Mouse (Mus musculus): Measurements from ENCODE around the gene Wscd2. TPM values are rescaled to one million over a fixed set of nuclear protein-coding genes. Genes with fewer than 3 reads are reported as not detected.
A peak's percentile ranks its signal among the peaks of the same experiment; 100 is the strongest.

The Wscd2 gene
- total RNA-seq, 1 experiment = 2.6 TPM

DNA sequence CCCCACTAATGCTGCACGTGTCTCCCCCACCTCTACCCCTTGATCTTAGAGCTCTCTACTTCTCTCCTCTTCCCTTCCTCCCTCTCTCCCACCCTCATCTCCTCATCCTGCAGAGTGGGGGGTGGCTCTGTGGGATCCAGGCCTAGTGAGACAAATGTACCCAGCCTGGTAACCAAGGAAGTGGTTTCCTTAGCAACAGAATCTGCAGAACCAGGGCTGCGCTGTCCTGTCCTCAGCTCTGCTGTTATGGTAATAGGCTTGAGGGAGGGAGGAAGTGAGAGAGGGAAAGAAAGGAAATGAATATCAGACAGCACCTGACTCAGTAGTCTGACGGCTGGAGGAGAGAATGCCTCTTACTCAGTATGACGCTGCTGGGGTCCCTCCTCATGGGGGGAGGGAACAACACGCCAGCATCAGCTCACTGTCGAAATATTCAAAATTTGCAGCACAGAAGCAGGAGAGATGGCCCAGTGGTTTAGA lies 101.7 kb downstream of the Wscd2 start:
- in situ Hi-C loops (cut with MboI; ENCODE audit: low sequenced_read_pairs in 2 of 2, unreplicated experiment in 2 of 2) = no loop called here
- H3K9ac ChIP-seq (ENCODE audit: insufficient read depth, low read depth, low read length, poor library complexity, severe bottlenecking) = no peak overlapping the region
- no peak for DNase-seq (ENCODE audit: low read depth, low spot score)
- H3K27ac ChIP-seq (ENCODE audit: insufficient read depth, low read depth, low read length, poor library complexity, severe bottlenecking) = peak overlapping the region; percentile 77
- no peak overlapping the region for H3K4me3 ChIP-seq (ENCODE audit: insufficient read depth in 1 of 2, low read depth in 1 of 2, low read length in 2 of 2, poor library complexity in 1 of 2, severe bottlenecking in 1 of 2)
- H3K9me3 ChIP-seq (ENCODE audit: control insufficient read depth, insufficient read depth, low read depth, low read length) = no peaks in the 10 kb centered on the region
- H3K4me1 ChIP-seq (ENCODE audit: control insufficient read depth in 2 of 2, insufficient read depth in 2 of 2, low read length in 2 of 2, poor library complexity in 1 of 2) = peaks cover 9 to 53% of the 10 kb centered on the region in 2 experiments; a peak in 3 of 4 replicates
- TF ChIP-seq HCFC1 (IDR thresholded peaks at IDR 0.05; ENCODE audit: borderline replicate concordance, insufficient read depth, low read length) = no peak
- TF ChIP-seq CHD2 (IDR thresholded peaks at IDR 0.05; ENCODE audit: low read depth, low read length) = no peak
- no peak for TF ChIP-seq ZC3H11A (IDR thresholded peaks at IDR 0.05; ENCODE audit: borderline replicate concordance, low read depth, low read length)
- TF ChIP-seq ZNF384 (IDR thresholded peaks at IDR 0.05; ENCODE audit: low read depth, low read length) = no peak
- no peak for TF ChIP-seq MAFK (IDR thresholded peaks at IDR 0.05; ENCODE audit: insufficient read depth, low read depth, low read length)
- H3K36me3 ChIP-seq (ENCODE audit: control insufficient read depth, insufficient read depth, low read length, poor library complexity, severe bottlenecking) = no peaks in the 10 kb centered on the region

DNA sequence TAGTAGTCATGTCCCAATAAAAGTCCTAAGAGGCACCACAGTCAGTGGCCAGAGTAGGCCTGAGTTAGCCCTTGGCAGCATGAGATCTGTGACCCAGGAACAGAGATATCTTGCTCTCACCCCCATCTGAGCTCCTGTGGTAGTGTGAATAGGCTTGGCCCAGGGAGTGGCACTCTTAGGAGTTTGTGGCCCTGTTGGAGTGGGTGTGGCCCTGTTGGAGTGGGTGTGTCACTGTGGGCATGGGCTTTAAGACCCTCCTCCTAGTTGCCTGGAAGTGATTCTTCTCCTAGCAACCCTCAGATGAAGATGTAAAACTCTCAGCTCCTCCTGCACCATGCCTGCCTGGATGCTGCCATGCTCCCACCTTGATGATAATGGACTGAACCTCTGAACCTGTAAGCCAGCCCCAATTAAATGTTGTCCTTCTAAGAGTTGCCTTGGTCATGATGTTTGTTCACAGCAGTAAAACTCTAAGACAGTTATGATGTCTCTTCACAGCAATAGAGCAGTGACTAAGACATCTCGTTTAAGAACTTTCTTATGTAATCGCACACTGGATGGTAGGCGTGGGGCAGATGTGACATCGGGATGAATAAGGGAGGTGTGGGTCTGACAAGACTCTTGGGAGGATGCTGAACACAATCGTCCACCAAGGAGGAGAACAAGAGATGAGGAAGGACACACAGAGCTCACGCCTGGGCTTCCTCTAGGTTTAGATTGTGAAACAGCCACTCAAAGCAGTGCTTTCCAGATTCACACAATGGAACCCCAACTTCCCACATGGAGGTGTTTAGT lies 104.0 kb downstream of the Wscd2 start:
- Histone ChIP-seq H3K4me3 (ENCODE audit: insufficient read depth in 1 of 2, low read depth in 1 of 2, low read length in 2 of 2, poor library complexity in 1 of 2, severe bottlenecking in 1 of 2) (no peak overlapping the region), H3K4me1 (ENCODE audit: control insufficient read depth in 2 of 2, insufficient read depth in 2 of 2, low read length in 2 of 2, poor library complexity in 1 of 2) (peaks cover 9 to 44% of the 10 kb centered on the region in 2 experiments; a peak in 3 of 4 replicates), H3K9me3 (ENCODE audit: control insufficient read depth, insufficient read depth, low read depth, low read length) (no peaks in the 10 kb centered on the region), H3K27ac (ENCODE audit: insufficient read depth, low read depth, low read length, poor library complexity, severe bottlenecking) (peak overlapping the region; percentile 40; the same call in 1 of the 2 replicates), H3K36me3 (ENCODE audit: control insufficient read depth, insufficient read depth, low read length, poor library complexity, severe bottlenecking) (no peaks in the 10 kb centered on the region), H3K9ac (ENCODE audit: insufficient read depth, low read depth, low read length, poor library complexity, severe bottlenecking) (no peak overlapping the region)
- no peak for DNase-seq (ENCODE audit: low read depth, low spot score)
- TF ChIP-seq ZC3H11A (IDR thresholded peaks at IDR 0.05; ENCODE audit: borderline replicate concordance, low read depth, low read length) (no peak), MAFK (IDR thresholded peaks at IDR 0.05; ENCODE audit: insufficient read depth, low read depth, low read length) (no peak), ZNF384 (IDR thresholded peaks at IDR 0.05; ENCODE audit: low read depth, low read length) (no peak), CHD2 (IDR thresholded peaks at IDR 0.05; ENCODE audit: low read depth, low read length) (no peak), HCFC1 (IDR thresholded peaks at IDR 0.05; ENCODE audit: borderline replicate concordance, insufficient read depth, low read length) (no peak)
- in situ Hi-C loops (cut with MboI; ENCODE audit: low sequenced_read_pairs in 2 of 2, unreplicated experiment in 2 of 2) = no loop called here

DNA sequence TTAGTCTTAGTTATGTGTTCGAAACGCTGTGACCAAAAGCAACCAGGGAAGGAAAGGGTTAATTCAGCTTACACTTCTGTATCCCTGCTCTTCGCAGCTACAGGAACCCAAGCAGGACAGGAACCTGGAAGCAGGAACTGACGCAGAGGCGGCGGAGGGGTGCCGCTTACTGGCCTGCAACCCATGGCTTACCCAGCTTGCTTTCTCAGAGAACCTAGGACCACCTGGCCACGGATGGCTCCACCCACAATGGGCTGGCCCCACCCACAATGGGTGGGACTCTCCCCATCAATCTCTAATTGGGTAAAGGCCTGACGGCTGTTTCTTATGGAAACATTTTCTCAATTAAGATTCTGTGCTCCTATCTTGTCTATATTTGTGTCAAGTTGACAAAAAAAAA lies 106.1 kb downstream of the Wscd2 start:
- Histone ChIP-seq H3K9me3 (ENCODE audit: control insufficient read depth, insufficient read depth, low read depth, low read length) (no peaks in the 10 kb centered on the region), H3K4me1 (ENCODE audit: control insufficient read depth in 2 of 2, insufficient read depth in 2 of 2, low read length in 2 of 2, poor library complexity in 1 of 2) (peaks cover 9 to 33% of the 10 kb centered on the region in 2 experiments; a peak in 3 of 4 replicates), H3K36me3 (ENCODE audit: control insufficient read depth, insufficient read depth, low read length, poor library complexity, severe bottlenecking) (no peaks in the 10 kb centered on the region), H3K4me3 (ENCODE audit: insufficient read depth in 1 of 2, low read depth in 1 of 2, low read length in 2 of 2, poor library complexity in 1 of 2, severe bottlenecking in 1 of 2) (peak overlapping the region; percentile 49 to 69), H3K9ac (ENCODE audit: insufficient read depth, low read depth, low read length, poor library complexity, severe bottlenecking) (peak overlapping the region; percentile 49; the same call in 1 of the 2 replicates), H3K27ac (ENCODE audit: insufficient read depth, low read depth, low read length, poor library complexity, severe bottlenecking) (peak overlapping the region; percentile 95)
- TF ChIP-seq HCFC1 (IDR thresholded peaks at IDR 0.05; ENCODE audit: borderline replicate concordance, insufficient read depth, low read length) (0 out of 2 replicates have a peak, but pooled peaks have one; percentile 33), CHD2 (IDR thresholded peaks at IDR 0.05; ENCODE audit: low read depth, low read length) (no peak), ZNF384 (IDR thresholded peaks at IDR 0.05; ENCODE audit: low read depth, low read length) (no peak), ZC3H11A (IDR thresholded peaks at IDR 0.05; ENCODE audit: borderline replicate concordance, low read depth, low read length) (no peak)
- DNase-seq (ENCODE audit: low read depth, low spot score) = peak; percentile 79
- in situ Hi-C loops (cut with MboI; ENCODE audit: low sequenced_read_pairs in 2 of 2, unreplicated experiment in 2 of 2) = no loop called here

DNA sequence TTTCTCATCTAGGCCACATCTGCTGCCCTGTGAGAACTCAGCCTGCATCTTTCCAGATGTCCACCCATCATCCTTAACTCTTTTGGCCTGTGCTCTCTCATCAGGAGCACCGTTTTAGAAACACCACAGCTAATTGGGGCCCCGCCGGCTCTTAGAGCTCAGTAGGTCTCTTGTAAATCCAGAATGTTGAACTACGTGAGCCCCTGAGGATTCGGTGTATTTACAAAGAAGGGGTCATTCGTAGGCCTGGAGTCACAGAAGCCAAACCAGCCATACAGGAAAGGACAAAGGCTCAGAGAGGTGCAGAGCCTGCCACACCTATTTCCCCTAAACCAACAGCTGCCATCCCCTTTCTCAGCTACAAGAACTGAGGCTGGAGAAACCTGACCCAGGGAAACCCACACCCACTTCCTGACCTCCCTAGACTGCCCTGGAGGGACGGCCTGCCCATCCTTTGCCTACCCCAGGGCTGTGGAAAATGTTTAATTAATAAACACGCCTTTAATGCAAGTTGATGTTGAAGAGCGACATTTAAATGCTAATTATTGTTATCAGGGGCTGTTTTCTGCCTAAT lies 106.7 kb downstream of the Wscd2 start:
- in situ Hi-C loops (cut with MboI; ENCODE audit: low sequenced_read_pairs in 2 of 2, unreplicated experiment in 2 of 2) = no loop called here
- TF ChIP-seq ZNF384 (IDR thresholded peaks at IDR 0.05; ENCODE audit: low read depth, low read length) = no peak
- TF ChIP-seq CHD2 (IDR thresholded peaks at IDR 0.05; ENCODE audit: low read depth, low read length) = no peak
- no peak for TF ChIP-seq MAFK (IDR thresholded peaks at IDR 0.05; ENCODE audit: insufficient read depth, low read depth, low read length)
- no peak for TF ChIP-seq HCFC1 (IDR thresholded peaks at IDR 0.05; ENCODE audit: borderline replicate concordance, insufficient read depth, low read length)
- no peak for TF ChIP-seq ZC3H11A (IDR thresholded peaks at IDR 0.05; ENCODE audit: borderline replicate concordance, low read depth, low read length)
- Histone ChIP-seq H3K4me3 (ENCODE audit: insufficient read depth in 1 of 2, low read depth in 1 of 2, low read length in 2 of 2, poor library complexity in 1 of 2, severe bottlenecking in 1 of 2) (peak overlapping the region; percentile 8 to 69; a peak in 3 of 4 replicates), H3K9me3 (ENCODE audit: control insufficient read depth, insufficient read depth, low read depth, low read length) (no peaks in the 10 kb centered on the region), H3K4me1 (ENCODE audit: control insufficient read depth in 2 of 2, insufficient read depth in 2 of 2, low read length in 2 of 2, poor library complexity in 1 of 2) (peaks cover 9 to 29% of the 10 kb centered on the region in 2 experiments; a peak in 3 of 4 replicates), H3K9ac (ENCODE audit: insufficient read depth, low read depth, low read length, poor library complexity, severe bottlenecking) (peak overlapping the region; percentile 37; the same call in 1 of the 2 replicates), H3K36me3 (ENCODE audit: control insufficient read depth, insufficient read depth, low read length, poor library complexity, severe bottlenecking) (no peaks in the 10 kb centered on the region), H3K27ac (ENCODE audit: insufficient read depth, low read depth, low read length, poor library complexity, severe bottlenecking) (peak overlapping the region; percentile 95)
- no peak for DNase-seq (ENCODE audit: low read depth, low spot score)
